Mouse (Mus musculus) adrenal gland (tissue): ENCODE measurements around the gene Kcnk3.

Experiments used
- intact Hi-C: fragments of 180-260 bp; cut with DNase I; formaldehyde crosslinking; loops from one replicate; pipeline ENCODE4 v1.15.1; 2025
- long read RNA-seq, 2 experiments: library from polyadenylated mRNA; unstranded; transcript quantifications; one replicate each; pipeline ENCODE4 v2.0.0; 2020; ENCODE audit warnings: borderline replicate concordance in 1 of 2; ENCODE audit not compliant: insufficient replicate concordance in 1 of 2

Kcnk3 gene
- long read RNA-seq, experiment 1, transcript Kcnk3-201 (2 exons, 3,811 nt), result major isoform, 25 of 441 reads
- long read RNA-seq, experiment 1, partial matches to known transcripts, result 0 of 441 reads
- long read RNA-seq, experiment 1, other reads (novel, unspliced or antisense), result 416 of 441 reads
- long read RNA-seq, experiment 2, transcript Kcnk3-201 (2 exons, 3,811 nt), result major isoform, 19 of 407 reads
- long read RNA-seq, experiment 2, partial matches to known transcripts, result 170 of 407 reads
- long read RNA-seq, experiment 2, other reads (novel, unspliced or antisense), result 218 of 407 reads

DNA sequence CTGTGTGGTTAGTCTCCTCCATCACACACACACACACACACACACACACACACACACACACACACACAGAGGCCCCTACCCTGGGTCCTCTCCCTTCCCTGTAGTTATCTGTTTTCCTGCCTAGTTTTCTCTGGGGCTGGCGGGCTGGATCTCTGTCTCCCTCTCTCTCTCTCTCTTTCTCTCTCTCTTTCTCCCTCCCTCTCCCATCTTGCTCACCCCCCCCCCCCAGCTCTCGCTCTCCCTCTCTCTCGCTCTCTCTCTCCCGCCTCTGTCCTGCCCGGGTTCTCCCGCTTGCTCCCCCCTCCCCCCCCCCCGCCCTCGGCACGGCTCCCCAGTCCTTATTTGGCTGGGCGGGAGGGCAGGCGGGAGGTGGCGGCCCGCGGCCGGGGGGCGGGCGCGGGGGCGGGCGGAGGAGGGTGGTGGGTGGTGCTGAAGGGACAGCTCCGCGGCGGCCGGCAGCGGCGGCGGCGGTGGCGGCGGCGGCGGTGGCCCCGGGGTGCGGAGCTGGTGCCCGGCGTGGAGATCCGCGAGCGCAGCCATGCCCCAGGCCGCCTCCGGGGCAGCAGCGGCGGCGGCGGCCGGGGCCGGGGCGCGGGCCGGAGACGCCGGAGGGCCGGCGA is at the start of gene Kcnk3:
Kcnk3 (plus strand) TSS at position 490 of the 620 bp plus-strand sequence.
- intact Hi-C loops, result loop anchor here (5.0 kb wide), 1 partner anchor 65 kb away; no protein-coding TSS in a partner anchor

DNA sequence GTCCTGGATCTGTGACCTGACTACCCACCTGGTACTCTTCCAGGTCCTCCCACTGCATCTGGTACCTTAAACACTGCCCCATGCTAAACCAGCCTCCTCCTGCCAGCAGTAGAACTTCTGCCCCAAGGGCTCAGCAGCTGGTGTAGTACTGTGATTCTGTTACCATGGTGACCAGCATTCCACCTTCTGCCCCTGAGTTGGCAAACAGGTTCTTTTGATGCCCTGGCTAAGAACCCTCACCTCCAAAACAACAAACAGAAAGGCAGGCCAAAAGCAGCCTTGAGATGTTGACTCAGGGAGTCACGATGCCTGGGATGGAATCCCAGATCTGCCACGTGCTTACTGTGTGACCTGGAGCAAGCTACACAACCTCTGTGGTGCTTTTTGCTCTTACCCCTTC is 42.3 kb upstream of the Kcnk3 start, which contains the start of gene Cib4:
Cib4 (minus strand) TSS at position 139 of the 400 bp plus-strand sequence.
- intact Hi-C loops, result no loop called here

DNA sequence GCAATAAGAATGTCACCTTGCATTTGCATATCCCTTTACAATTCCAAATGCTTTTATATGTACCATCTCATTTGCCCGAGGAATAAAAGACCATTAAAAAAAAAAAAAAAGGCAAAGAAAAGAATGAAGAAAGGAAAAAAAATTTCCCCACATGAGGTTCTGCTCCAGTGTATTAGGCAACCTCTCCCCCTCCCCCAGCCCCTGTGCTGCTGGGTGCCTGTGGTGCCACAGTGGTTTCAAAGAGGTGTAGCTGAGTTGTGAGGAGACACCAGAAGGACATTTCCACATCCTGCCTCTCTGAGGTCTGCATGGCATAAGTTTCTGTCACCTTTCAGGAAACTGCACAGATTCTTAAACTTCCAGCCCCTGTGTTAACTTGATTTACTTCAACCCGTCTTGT is 39.3 kb upstream of the Kcnk3 start:
- intact Hi-C loops, result no loop called here

DNA sequence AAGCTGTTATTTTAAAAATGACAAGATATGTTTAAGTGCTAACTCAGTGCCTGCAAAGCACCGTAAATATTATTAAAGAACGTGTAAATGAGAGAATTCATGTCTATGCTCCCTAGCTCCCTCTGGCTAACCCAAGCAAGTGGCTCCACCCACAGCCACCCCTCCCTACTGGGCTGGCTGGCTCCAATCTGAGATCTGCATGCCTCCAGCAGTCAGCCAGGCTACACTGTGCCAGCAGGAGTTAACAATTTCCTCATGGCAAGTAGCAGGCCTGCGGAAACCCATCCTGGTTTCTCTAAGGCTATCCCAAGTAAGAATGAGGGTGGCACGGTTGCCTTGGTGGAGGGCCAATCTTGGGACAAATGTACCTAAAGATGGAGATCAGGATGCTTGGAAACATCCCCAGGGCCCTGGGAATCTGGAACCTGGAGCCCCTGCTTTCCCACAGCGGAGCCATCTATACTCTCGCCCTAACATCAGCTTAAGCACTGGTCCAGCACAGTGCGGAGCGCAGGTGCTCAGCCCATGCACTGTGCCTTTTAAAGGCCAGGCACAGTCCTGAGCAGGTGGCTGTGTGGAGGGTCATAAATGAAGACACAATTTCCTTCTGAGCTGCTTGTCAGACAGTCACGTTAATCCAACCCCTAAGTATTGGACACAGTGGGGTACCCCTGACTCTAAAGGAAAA is 37.5 kb upstream of the Kcnk3 start:
- intact Hi-C loops, result loop anchor here (5.0 kb wide), 1 partner anchor 42 kb away; no protein-coding TSS in a partner anchor

DNA sequence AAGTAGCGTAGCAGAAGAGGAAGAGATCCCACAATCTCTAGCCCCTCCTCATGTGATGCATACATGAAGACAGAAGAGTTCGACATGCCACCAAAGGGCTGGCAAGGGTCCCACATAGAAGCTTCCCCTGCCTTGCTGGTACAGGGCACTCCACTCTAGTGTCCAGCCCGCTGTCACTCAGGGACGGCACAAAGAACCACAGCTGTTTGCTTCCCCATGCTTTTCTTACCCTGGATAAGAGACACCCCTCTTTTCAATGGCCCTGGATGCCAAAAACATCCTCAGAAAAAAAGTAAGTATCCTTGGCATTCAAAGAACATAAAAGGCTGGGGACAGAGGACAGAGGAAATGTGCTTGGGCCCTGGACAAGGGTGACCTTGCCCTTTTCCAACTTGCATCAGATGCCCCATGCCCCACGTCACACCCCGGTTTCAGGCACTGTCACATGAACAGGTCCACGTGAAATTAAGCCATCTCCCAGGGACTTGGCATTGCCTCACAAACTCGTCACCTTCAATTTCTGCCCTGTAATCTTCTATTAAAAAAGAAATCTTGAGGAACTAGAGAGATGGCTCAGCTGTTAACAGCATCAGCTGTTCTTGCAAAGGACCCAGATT is 36.8 kb upstream of the Kcnk3 start:
- intact Hi-C loops, result loop anchor here (5.0 kb wide), 1 partner anchor 41 kb away; no protein-coding TSS in a partner anchor

DNA sequence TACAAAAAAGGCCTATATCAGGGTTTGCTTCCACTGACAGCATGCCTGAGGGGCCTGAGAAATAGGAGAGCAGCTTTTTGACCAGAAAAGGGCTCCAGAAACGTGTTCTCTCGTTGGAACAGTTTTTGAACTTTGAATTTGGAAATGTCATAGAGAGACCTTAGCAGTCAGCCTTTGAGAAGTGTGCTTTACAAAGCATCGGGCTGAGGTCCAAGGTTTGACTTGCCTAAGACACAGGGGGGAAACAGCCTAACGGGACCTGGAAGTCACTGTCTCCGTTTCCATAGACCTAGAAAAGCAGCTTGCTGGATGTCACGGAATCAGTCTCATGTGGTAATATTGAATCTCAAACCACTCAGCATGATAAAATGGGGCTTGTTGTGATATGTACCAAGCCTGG is 36.0 kb upstream of the Kcnk3 start:
- intact Hi-C loops, result loop anchor here (5.0 kb wide), 1 partner anchor 40 kb away; no protein-coding TSS in a partner anchor

DNA sequence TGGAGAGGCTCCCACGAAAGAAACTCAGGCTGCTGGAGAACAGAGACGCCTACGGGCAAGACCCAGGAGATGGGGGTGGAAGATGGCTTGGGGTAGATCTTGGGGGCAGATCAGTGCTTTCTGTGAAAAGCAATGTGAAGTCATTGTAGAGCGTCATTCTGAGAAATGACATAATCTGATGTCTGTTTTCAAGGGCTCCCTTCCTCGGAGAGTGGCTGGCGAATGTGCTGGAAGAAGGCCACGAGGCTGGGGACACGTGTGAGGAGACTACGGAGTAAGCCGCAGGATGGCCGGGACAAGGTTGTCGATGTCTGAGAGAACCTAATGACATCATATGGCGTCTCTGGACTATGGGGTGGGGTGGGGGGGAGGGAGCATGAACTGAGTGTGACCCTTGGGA is 34.0 kb upstream of the Kcnk3 start:
- intact Hi-C loops, result loop anchor here (5.0 kb wide), 1 partner anchor 38 kb away; no protein-coding TSS in a partner anchor

DNA sequence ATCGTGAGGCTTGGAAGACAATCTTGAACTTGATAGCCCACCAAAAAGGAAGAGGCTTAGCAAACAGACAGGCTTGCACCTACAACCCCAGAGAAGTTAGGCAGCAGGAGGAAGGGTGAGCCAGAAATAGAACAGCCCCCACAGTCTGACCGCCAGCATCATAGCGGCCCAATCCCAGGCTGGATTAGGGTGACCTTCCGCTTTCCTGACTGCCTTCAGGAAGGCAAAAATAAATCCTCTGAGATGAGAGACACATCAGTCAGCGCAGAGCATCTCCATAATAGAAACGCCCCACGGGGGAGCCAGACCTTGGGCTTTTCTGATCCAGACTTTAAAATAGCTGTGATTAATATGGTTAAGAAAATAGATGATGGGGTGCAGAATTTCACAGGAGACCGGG is 33.0 kb upstream of the Kcnk3 start:
- intact Hi-C loops, result loop anchor here (5.0 kb wide), 1 partner anchor 37 kb away; no protein-coding TSS in a partner anchor

DNA sequence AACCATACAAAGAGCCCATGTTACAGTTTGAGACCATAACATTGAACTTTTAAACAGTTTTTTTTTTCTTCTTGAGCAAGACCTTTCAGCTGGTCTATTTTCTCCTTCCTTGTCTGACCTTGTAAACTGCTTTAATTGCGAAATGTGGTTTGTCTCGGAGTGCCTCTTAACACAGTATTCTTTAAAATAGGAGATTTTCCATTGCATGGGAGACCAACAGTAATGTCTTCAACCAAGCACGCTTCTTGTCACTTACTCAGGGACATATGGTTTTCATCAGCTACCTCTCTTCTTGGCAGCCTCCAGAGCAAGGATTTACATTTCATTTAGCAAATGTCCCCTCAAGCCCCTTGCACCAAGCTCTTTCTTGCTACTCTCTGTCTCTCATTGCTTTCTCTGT is 31.7 kb upstream of the Kcnk3 start:
- intact Hi-C loops, result no loop called here

DNA sequence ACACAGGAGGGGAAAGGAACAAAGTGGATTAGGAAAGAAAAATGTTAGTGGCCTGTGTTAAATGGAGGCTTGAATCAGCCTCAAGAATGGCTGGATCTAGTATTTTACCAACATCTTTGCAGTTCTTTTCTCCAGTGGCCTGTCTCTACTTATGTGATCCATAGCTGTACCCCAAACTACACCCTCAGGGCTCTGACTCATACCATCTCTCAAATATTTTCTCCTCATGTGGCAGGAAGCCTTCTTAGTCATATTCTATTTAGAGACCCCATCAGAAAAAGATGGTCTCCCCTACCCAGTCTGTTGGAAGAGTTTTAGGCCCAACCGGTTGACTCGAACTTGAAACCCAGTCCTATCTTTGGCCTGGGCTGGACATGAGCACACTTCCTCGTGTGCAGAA is 28.5 kb upstream of the Kcnk3 start:
- intact Hi-C loops, result no loop called here

DNA sequence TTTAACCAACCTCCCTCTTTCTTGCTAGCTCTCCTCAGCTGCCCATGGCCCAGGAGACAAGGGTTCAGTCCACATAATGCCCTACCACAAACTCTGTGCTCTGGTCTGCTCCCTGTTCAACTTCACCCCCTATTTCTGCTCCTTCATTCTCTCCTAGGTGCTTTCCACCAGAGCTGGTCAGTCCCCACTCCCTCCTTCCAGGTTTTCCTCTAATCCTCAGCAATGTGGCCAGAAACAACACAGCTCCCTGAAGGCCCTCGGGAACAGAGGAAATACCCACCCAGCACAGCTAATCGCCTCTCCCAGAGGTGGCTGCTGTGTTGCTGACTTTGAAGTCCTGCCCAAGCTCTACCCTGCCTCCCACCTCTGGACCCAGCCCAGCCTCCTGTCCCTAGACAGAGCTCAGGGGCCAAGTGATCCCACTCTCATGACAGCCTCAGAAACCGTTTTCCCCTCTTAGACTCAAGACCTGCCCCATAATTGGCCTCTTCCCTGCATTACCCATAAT is 27.9 kb upstream of the Kcnk3 start:
- intact Hi-C loops, result no loop called here

DNA sequence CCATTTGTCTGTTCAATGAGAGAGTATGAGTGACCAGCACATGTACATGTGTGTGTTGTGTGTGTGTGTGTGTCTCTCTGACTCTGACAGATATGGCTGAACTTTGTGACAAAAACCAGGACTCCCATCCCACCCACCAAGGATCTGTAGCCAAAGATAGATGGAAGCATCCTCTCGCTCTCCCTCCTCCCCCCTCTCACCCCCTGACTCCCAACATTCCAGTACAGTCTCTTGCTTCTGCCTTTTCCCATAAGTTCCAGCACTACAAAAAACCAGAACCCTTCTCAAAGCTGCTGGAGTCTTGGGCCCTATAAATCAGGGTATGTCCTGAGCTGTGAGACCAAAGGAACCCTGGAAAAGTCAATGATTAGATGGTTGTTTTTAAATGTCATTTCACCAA is 19.5 kb upstream of the Kcnk3 start:
- intact Hi-C loops, result no loop called here

DNA sequence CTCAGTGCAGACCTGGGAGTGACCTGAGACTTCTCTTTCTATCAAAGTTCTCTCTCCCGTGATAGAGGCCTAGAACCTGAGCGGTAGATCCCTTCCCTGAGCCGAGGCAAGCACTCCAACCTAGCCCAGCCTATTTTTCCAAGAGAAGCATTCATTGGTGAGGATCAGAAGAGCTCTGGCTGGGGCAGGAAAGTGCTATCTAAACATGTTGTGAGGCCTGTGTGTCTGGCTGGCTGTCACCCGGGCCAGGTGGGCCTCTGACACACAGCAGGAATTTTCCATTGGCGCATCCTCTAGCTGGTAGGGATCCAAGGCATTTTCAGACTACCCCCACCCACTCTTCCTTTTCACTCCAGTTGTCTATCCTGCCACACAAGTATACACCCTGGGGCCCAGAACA is 16.1 kb upstream of the Kcnk3 start:
- intact Hi-C loops, result no loop called here

DNA sequence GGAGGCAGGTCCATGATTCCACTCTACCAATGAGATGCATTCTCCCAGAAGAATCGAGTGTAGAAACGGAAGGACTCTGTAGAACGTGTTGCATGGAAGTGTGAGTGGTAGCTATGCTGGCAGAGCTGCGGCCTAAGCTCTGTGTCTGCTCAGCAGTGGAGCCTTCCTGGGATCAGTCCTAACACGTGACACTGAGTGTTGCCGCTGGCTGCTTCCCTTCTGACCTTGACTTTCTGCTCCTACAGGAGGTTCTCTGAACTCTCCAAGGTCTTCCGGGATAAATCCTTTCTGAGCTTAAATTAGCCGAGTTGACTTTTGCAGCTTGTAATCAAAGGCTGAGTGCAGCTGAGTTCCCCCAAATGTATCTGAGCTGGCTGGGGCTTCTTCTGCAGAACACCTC is 13.6 kb upstream of the Kcnk3 start:
- intact Hi-C loops, result no loop called here

DNA sequence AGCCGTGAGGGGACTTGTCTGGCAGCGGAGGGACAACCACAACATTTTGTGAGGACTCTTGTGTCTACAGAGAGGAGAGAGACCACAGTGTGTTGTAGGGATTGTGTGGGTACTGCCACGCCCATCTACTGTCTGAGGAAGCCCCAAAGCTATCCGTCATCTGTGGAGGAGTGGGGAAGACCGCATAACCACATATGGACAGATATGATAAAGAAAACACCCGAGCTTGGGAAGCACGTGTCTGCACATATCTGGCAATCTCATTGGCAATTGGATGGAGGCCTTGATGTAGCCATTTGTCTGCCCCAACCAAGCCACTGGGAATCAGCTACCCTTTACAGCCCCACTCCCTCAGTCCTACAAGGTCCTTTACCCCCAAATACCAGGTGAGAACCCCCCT is 11.7 kb upstream of the Kcnk3 start:
- intact Hi-C loops, result no loop called here

DNA sequence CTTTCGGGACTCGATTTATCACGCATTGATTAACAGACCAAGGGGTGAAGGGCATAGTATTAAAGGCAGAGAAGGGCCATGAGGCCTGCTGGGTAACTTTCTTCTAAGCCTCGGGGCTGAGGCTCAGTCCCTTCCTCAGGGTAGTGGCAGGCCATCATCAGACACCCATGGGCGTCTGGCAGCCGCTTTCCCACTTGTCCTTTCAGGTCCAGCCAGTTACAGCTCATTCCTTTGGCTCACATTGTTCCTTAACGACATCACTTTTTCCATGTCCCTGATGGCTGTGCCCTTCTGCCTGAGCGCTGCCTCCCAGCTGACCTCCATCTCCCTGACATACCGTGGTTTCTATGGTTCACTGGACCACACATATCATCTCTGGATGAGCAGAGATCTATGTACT is 10.7 kb upstream of the Kcnk3 start:
- intact Hi-C loops, result no loop called here

DNA sequence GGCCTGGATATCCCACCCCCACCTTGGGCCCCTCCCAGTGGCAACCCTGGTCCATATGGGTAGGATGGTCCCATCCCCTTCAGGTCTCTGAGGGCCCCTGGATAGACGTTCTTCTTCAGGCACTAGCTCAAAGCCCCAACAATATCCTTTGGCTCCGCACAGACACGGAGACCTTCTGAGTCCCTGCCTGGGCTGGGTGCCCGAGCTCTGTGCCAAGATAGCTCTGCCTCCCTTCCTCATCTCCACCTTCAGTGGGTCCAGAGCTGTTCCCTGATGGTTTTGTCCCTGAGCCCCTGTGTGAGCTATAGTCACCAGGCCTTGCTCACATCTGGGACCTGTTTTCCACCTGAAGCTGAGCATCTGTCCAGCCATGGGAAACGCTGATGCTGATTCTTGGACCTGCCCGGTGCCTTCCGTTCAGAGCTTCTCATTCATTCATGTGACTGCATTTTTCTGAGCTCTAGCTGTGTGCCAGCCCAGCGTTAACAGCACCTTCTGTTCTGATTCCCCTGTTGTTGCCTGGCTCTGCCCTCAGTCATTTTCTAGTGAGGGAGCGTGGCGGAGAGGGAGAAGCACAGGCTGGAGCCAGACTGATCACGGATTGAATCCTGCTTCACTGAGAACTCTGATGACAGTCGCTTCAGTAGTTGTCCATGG is 10.2 kb upstream of the Kcnk3 start:
- intact Hi-C loops, result no loop called here

DNA sequence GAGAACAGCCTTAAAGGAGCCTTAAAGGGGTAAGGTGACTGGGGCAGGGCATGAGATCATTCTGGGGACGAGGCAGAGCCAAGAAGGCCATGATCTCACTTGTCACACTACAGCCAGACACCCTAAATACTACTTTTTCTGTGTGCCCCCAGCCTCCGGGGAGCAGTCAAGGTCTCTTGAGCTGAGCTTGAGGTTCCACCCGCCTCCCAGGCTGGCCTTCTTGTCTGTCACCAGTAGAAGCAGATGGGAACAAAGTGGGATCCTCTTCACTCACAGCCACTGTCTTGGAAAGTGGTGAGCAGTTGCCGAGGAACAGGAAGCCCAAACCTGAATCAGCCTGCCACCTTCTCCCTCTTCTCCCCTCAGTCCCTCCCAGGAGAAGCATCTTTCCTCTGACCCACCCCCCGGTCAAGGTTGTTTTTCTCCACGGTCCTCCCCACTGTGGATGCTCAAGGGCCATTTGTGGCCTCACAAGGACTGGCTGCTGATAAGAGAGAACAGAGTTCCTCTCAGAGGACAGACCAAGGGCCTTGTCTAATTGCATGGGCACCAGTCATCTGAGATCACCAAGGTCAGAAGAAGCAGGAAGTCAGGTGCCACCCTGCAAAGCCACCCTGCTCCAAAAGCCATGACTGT is 9.4 kb upstream of the Kcnk3 start:
- intact Hi-C loops, result no loop called here

DNA sequence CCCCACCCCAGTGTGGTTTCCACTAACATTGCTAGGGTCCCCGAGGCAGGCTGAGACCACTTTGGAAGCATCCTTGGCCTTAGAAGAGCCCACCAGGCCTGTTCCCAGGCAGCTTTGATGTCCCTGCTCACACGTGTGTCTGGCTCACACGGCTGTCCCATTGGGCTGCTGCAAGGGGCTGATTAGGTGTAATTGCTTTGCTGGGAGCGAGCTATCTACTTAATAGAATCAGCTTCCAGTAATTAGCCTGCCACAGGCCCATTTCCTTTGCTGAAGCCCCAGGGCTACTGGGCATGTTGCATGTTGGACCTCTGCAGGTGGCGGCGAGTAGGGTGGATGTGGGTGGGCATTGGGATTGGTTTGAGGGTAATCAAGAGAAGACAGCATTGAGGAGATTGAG is 7.2 kb upstream of the Kcnk3 start:
- intact Hi-C loops, result no loop called here

DNA sequence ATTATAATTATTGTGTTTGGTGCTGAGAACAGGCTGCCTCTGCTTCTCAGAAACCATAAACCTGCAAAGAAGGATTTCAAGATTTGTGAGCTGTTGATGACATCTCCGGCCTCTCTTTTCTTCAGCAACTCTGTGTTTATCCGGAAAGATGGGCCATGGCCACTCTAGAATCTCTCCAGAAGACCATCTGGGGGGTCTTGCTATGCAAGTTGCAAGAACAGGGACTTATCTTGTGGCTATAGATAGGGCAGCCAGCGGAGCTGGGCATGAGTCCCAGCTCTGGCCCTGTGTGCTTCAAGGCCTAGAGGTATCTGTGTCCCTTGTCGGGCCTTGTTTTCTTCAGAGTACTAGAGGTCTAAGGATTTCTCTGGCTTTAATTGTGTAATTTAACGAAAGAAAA is 6.0 kb upstream of the Kcnk3 start:
- intact Hi-C loops, result no loop called here
